Mouse (Mus musculus) liver, postnatal 0 days (tissue): ENCODE data around the gene Tmem11.

Experiments
- CTCF ChIP-seq: sonication (generic); IDR thresholded peaks from 2 replicates; pipeline ENCODE4 v1.5.1; 2016; ENCODE audit warnings: antibody characterized with exemption, low read depth
- EP300 ChIP-seq: IDR thresholded peaks from 2 replicates; pipeline ENCODE4 v1.6.1; 2016; ENCODE audit warnings: antibody characterized with exemption, low read depth, mild to moderate bottlenecking

DNA sequence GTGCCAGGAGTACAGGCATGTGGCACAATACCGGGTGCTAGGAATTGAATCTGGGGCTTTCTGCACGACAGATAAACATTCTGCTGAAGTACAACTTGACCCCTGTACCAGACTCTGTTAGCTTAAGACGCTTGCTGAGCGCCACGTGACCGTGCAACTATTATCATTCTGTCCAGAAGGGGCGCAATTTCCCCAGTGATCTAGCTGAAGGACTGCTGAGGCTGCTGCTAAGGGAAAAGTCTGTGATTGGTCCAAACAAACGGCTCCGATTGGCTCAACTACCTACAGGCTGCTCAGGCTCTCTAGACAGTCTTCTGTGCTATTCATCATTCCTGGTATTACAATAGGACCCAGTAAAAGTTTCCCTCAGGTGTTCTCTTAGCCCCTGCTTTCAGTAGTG, 48.2 kb upstream of the Tmem11 start:
- TF ChIP-seq CTCF (peak; percentile 98), EP300 (no peak)
